Mouse (Mus musculus): ENCODE measurements around the gene Fign. TPM values are rescaled to one million over a fixed set of nuclear protein-coding genes. Genes with fewer than 3 reads are reported as not detected.

Fign gene
- polyA plus RNA-seq, 1 experiment from 2014 or later = 23.4 TPM

- Histone ChIP-seq H3K9ac (no peak overlapping the region), H3K9me3 (no peaks in the 10 kb centered on the region), H3K4me2 (no peak overlapping the region), H3K4me1 (peaks cover 16% of the 10 kb centered on the region), H3K4me3 (no peak overlapping the region), H3K27ac (no peak overlapping the region), H3K27me3 (replicated peaks) (no peaks in the 10 kb centered on the region), H3K36me3 (replicated peaks) (no peaks in the 10 kb centered on the region)
- no peak for ATAC-seq (replicated peaks)
- 81% methylated on average over 5 of the region's 5 CpGs for WGBS
These were observed 13.9 kb downstream of the Fign start for GRCm38 (mm10) chr2:64083853-64084427.

- Histone ChIP-seq H3K9ac (no peak overlapping the region), H3K36me3 (replicated peaks) (no peaks in the 10 kb centered on the region), H3K27me3 (replicated peaks) (no peaks in the 10 kb centered on the region), H3K4me1 (peaks cover 43% of the 10 kb centered on the region), H3K4me2 (no peak overlapping the region), H3K9me3 (no peaks in the 10 kb centered on the region), H3K4me3 (no peak overlapping the region), H3K27ac (no peak overlapping the region)
- peak; percentile 50 for ATAC-seq (replicated peaks)
- 5% methylated on average over 4 of the region's 4 CpGs for whole genome bisulfite sequencing
These were observed 18.1 kb downstream of the Fign start for GRCm38 (mm10) chr2:64079765-64080164.

DNA sequence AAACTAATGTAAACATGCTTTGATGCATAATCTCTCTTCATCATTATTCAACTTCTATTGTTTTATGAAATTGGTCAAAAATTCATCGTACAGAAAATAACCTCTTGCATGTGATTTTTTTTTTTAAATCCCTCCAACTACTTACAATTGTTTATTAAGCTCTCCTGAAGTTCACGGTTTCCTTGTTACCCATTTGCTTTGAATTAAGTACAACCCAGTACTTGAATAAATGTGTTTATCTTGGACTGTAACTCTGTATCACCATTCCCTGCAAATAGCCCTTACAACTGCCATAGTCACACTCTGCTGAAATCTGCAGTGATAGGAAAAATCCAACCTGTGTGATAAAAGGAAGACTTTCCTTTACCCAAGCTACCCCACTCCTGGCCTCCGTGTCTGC lies 19.3 kb downstream of the Fign start:
- Histone ChIP-seq H3K27me3 (replicated peaks) (no peaks in the 10 kb centered on the region), H3K4me1 (peaks cover 48% of the 10 kb centered on the region), H3K9me3 (no peaks in the 10 kb centered on the region), H3K4me2 (no peak overlapping the region), H3K27ac (no peak overlapping the region), H3K9ac (no peak overlapping the region), H3K4me3 (no peak overlapping the region), H3K36me3 (replicated peaks) (no peaks in the 10 kb centered on the region)
- no peak for ATAC-seq (replicated peaks)
- WGBS = 55% methylated on average over 3 of the region's 3 CpGs

- 56% methylated on average over 2 of the region's 2 CpGs for WGBS
- no peak overlapping the region for H3K4me2 ChIP-seq
- no peak overlapping the region for H3K9ac ChIP-seq
- peaks cover 48% of the 10 kb centered on the region for H3K4me1 ChIP-seq
- no peaks in the 10 kb centered on the region for H3K36me3 ChIP-seq (replicated peaks)
- no peak for ATAC-seq (replicated peaks)
- H3K27me3 ChIP-seq (replicated peaks) = no peaks in the 10 kb centered on the region
- no peak overlapping the region for H3K4me3 ChIP-seq
- H3K27ac ChIP-seq = no peak overlapping the region
- H3K9me3 ChIP-seq = no peaks in the 10 kb centered on the region
These were observed 20.0 kb downstream of the Fign start for GRCm38 (mm10) chr2:64077846-64078245.

- Histone ChIP-seq H3K4me2 (peak overlapping the region; percentile 35), H3K4me3 (no peak overlapping the region), H3K4me1 (peaks cover 48% of the 10 kb centered on the region), H3K27me3 (replicated peaks) (no peaks in the 10 kb centered on the region), H3K27ac (no peak overlapping the region), H3K36me3 (replicated peaks) (no peaks in the 10 kb centered on the region), H3K9me3 (no peaks in the 10 kb centered on the region), H3K9ac (no peak overlapping the region)
- 17% methylated on average over 6 of the region's 6 CpGs for WGBS
- 0 out of 2 replicates have a peak, but pooled peaks have one; percentile 13 for ATAC-seq (replicated peaks)
These were observed 22.0 kb downstream of the Fign start for GRCm38 (mm10) chr2:64075873-64076272.

DNA sequence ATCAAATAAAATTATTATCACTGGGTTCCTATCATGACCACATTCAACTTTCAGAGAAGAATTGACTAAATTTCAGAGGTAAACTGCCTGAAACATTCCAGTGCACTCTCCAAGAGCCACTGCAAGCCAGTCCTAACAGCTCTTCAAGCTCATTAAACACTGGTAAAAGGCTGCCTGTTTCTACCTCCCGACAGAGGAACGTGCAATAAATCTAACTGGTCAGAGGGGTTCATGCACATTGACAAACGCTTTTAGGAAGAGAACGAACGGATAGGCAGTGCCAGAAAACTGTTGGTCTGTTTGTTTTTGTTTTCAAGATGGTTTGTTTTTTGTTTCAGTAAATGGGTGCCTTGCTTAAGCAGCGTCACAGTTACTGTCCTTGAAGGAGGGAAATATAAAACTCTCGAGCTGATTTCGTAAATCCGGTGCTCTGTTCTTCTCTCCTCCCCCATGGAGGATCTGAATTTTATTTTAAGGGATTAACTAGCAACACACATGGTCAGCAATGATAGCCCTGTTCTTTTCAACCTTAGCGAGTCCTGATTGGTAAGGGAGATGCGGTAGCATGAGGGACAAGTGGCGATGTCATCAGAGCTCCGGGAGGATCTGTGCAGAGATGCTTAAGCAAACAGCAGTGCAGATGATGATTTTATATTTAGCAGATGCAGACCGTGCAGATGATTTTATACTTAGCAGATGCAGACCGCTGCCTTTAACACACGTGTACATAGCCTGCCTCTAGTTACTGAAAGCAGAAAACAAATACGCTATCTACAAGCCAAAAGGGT lies 23.0 kb downstream of the Fign start:
- Histone ChIP-seq H3K27ac (no peak overlapping the region), H3K9me3 (no peaks in the 10 kb centered on the region), H3K36me3 (replicated peaks) (no peaks in the 10 kb centered on the region), H3K27me3 (replicated peaks) (no peaks in the 10 kb centered on the region), H3K4me3 (peak overlapping the region; percentile 6; the same call in 1 of the 2 replicates), H3K9ac (no peak overlapping the region), H3K4me1 (peaks cover 39% of the 10 kb centered on the region), H3K4me2 (peak overlapping the region; percentile 35)
- WGBS = 34% methylated on average over 17 of the region's 17 CpGs
- peak; percentile 24; the same call in 1 of the 2 replicates for ATAC-seq (replicated peaks)

- Histone ChIP-seq H3K27ac (no peak overlapping the region), H3K9ac (no peak overlapping the region), H3K4me1 (peaks cover 23% of the 10 kb centered on the region), H3K4me3 (no peak overlapping the region), H3K36me3 (replicated peaks) (no peaks in the 10 kb centered on the region), H3K9me3 (no peaks in the 10 kb centered on the region), H3K4me2 (no peak overlapping the region), H3K27me3 (replicated peaks) (no peaks in the 10 kb centered on the region)
- WGBS = 75% methylated on average over 4 of the region's 4 CpGs
- no peak for ATAC-seq (replicated peaks)
These were observed 25.7 kb downstream of the Fign start for GRCm38 (mm10) chr2:64072158-64072557.

DNA sequence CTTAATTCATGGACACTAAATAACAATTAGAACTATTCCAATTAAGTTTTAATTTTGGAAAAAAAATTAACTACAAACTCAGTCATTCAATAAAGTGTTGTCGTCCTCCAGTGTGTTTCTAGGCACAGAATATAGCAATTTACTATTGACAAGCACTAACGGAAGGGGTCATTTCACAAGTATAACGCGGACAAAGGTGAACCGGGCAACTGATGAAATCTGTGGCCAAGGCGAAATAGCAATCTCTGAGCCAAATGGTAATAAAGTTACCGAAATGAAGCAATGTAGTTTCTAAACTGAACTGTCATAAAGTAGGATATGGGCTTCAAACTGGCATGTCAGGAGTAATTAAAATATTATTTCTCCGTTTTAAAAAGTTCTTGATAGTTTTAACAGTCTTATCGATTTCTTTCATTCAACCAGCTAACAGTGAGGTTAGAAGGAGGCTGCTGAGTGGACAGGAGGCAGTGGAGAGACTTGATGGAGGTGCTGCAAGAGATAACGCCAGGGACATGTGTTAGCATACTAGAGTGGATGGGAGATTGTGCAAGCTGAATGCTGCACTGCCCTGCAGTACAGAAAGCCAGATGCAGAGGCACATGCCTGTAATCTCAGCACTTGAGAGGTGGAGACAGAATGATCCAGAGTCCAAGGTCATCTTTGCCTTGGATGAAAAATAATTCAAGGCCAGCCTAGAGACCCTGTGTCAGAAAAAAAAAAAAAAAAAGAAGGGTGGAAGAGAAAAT lies 27.7 kb downstream of the Fign start:
- ATAC-seq (replicated peaks) = no peak
- H3K4me3 ChIP-seq = no peak overlapping the region
- no peak overlapping the region for H3K9ac ChIP-seq
- no peaks in the 10 kb centered on the region for H3K36me3 ChIP-seq (replicated peaks)
- no peaks in the 10 kb centered on the region for H3K9me3 ChIP-seq
- no peaks in the 10 kb centered on the region for H3K27me3 ChIP-seq (replicated peaks)
- no peak overlapping the region for H3K4me2 ChIP-seq
- no peak overlapping the region for H3K27ac ChIP-seq
- 88% methylated on average over 10 of the region's 10 CpGs for WGBS
- peaks cover 8% of the 10 kb centered on the region for H3K4me1 ChIP-seq

- Histone ChIP-seq H3K9me3 (no peaks in the 10 kb centered on the region), H3K4me3 (no peak overlapping the region), H3K9ac (no peak overlapping the region), H3K4me1 (no peaks in the 10 kb centered on the region), H3K27me3 (replicated peaks) (no peaks in the 10 kb centered on the region), H3K27ac (no peak overlapping the region), H3K36me3 (replicated peaks) (no peaks in the 10 kb centered on the region), H3K4me2 (no peak overlapping the region)
- ATAC-seq (replicated peaks) = peak; percentile 45; the same call in 1 of the 2 replicates
- 35% methylated on average over 4 of the region's 4 CpGs for WGBS
These were observed 32.3 kb downstream of the Fign start for GRCm38 (mm10) chr2:64065511-64065910.

DNA sequence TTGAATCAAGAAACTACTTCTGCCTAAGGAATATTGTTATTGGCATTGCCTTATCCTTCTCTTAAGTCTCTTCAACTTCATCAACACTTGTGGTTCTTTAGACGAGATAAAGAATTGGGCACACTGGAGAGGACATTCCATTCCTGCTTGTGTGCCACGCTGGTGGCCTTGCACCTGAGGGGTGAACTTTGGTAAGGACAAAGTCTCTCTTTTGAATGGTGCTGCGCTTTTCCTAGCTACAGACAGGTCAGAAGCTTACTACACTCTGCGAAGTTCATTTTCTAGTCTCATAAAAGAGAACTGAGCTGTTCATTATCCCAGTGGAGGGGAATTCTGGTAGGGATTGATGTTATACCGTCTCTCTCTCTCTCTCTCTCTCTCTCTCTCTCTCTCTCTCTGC lies 38.4 kb downstream of the Fign start:
- 82% methylated on average over 5 of the region's 5 CpGs for WGBS
- ATAC-seq (replicated peaks) = no peak
- no peak overlapping the region for H3K9ac ChIP-seq
- no peaks in the 10 kb centered on the region for H3K9me3 ChIP-seq
- H3K27ac ChIP-seq = no peak overlapping the region
- no peak overlapping the region for H3K4me3 ChIP-seq
- H3K4me1 ChIP-seq = no peaks in the 10 kb centered on the region
- H3K27me3 ChIP-seq (replicated peaks) = no peaks in the 10 kb centered on the region
- H3K4me2 ChIP-seq = no peak overlapping the region
- H3K36me3 ChIP-seq (replicated peaks) = no peaks in the 10 kb centered on the region

DNA sequence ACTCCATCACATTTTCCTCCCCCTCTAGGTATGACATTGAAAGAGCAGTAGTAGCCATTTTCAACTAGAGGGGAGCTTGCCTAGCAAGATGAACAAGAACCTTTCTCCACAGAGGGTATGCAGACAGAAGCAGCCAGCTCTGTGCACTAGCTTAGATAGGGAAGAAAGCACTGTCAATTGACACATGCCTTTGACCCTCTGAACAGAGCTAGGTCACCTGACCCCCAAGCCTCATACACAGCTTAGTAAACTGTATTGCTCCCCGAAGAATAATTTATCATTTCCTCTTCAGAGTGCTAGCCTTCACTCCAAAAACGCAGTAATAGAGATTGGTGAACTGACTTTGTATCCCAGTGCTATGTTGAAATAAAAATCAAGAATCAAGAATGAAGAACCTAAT lies 49.7 kb downstream of the Fign start:
- Histone ChIP-seq H3K9ac (no peak overlapping the region), H3K36me3 (replicated peaks) (no peaks in the 10 kb centered on the region), H3K9me3 (no peaks in the 10 kb centered on the region), H3K27me3 (replicated peaks) (no peaks in the 10 kb centered on the region), H3K27ac (no peak overlapping the region), H3K4me2 (no peak overlapping the region), H3K4me1 (no peaks in the 10 kb centered on the region), H3K4me3 (no peak overlapping the region)
- 90% methylated on average over 2 of the region's 2 CpGs for WGBS
- no peak for ATAC-seq (replicated peaks)

DNA sequence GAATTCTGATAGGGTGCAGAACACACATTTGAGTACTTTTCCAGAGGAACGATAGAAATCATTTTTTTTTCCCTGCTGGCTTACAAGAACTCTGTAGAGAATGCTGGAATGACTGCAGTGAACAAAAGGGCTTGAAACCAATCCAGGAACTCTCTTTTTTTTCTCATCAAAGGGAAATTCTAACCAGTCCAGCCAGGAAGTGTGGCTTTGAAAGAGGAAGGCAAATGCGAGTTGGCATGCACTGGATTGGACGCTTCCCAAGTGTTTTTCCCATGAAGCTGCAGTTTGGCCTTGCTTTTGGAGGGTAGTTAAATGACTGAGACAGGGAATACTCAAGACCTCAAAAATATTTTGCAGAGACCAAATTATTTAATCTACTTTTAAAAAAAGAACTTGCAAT lies 54.7 kb downstream of the Fign start:
- no peaks in the 10 kb centered on the region for H3K36me3 ChIP-seq (replicated peaks)
- no peaks in the 10 kb centered on the region for H3K27me3 ChIP-seq (replicated peaks)
- 33% methylated on average over 3 of the region's 3 CpGs for WGBS
- no peak overlapping the region for H3K9ac ChIP-seq
- no peaks in the 10 kb centered on the region for H3K9me3 ChIP-seq
- H3K4me3 ChIP-seq = no peak overlapping the region
- no peak for ATAC-seq (replicated peaks)
- H3K27ac ChIP-seq = no peak overlapping the region
- no peaks in the 10 kb centered on the region for H3K4me1 ChIP-seq
- no peak overlapping the region for H3K4me2 ChIP-seq
